Mouse (Mus musculus): ENCODE data around the gene Aff1. TPM values are rescaled to one million over a fixed set of nuclear protein-coding genes. Genes with fewer than 3 reads are reported as not detected.

The Aff1 gene
- polyA plus RNA-seq, 1 experiment from 2014 or later, result 4.3 TPM

DNA sequence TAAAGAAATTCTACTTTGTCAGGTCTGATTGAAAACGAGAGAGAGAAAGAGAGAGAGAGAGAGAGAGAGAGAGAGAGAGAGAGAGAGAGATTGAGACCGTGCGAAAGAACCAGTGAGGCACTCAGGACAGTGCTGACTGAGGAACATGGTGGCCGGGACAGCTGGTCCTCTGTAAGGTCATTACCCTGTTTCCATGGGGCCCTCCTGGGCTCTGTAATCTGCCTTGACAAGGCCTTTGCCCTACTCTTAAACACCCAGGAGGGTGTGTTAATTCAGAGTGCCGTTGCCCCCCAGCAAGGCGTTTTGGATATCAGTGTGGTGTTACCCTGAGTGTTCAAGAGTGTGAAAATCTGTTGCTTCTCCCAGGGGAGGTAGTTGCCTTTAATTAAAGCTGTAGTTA is 88.1 kb downstream of the Aff1 start:
- Histone ChIP-seq H3K9me3 (ENCODE audit: control insufficient read depth, low read length) (no peaks in the 10 kb centered on the region), H3K27ac (replicated peaks) (no peak overlapping the region), H3K27me3 (ENCODE audit: control insufficient read depth, insufficient read depth, low read length) (no peaks in the 10 kb centered on the region), H3K4me2 (replicated peaks; ENCODE audit: low read depth) (no peak overlapping the region), H3K9ac (ENCODE audit: low read length) (no peak overlapping the region), H3K4me1 (replicated peaks; ENCODE audit: control insufficient read depth, insufficient read depth) (peaks cover 9% of the 10 kb centered on the region), H3K36me3 (ENCODE audit: control insufficient read depth, insufficient read depth, low read length) (peaks cover 5% of the 10 kb centered on the region), H3K4me3 (ENCODE audit: low read depth, low read length) (no peak overlapping the region)
- no peak for TF ChIP-seq EP300 (optimal IDR thresholded peaks at IDR 0.05)
- TF ChIP-seq CTCF (IDR thresholded peaks at IDR 0.05; ENCODE audit: low read depth), result no peak
- ATAC-seq (ENCODE audit: low FRiP score, low TSS enrichment) (no peak), DNase-seq (ENCODE audit: low spot score) (no peak)
- 58% methylated on average over 6 of the region's 6 CpGs for WGBS

GRCm38 (mm10) chr5:103780836-103781235 is 88.7 kb downstream of the Aff1 start:
- Histone ChIP-seq H3K4me2 (replicated peaks; ENCODE audit: low read depth) (no peak overlapping the region), H3K9ac (ENCODE audit: low read length) (no peak overlapping the region), H3K9me3 (ENCODE audit: control insufficient read depth, low read length) (no peaks in the 10 kb centered on the region), H3K27me3 (ENCODE audit: control insufficient read depth, insufficient read depth, low read length) (no peaks in the 10 kb centered on the region), H3K36me3 (ENCODE audit: control insufficient read depth, insufficient read depth, low read length) (peaks cover 5% of the 10 kb centered on the region), H3K4me3 (ENCODE audit: low read depth, low read length) (no peak overlapping the region), H3K27ac (replicated peaks) (no peak overlapping the region), H3K4me1 (replicated peaks; ENCODE audit: control insufficient read depth, insufficient read depth) (peaks cover 9% of the 10 kb centered on the region)
- TF ChIP-seq EP300 (optimal IDR thresholded peaks at IDR 0.05) (no peak), CTCF (IDR thresholded peaks at IDR 0.05; ENCODE audit: low read depth) (0 out of 2 replicates have a peak, but pooled peaks have one; percentile 13)
- 81% methylated on average over 6 of the region's 6 CpGs for WGBS
- DNase-seq (ENCODE audit: low spot score) (no peak), ATAC-seq (ENCODE audit: low FRiP score, low TSS enrichment) (no peak)

DNA sequence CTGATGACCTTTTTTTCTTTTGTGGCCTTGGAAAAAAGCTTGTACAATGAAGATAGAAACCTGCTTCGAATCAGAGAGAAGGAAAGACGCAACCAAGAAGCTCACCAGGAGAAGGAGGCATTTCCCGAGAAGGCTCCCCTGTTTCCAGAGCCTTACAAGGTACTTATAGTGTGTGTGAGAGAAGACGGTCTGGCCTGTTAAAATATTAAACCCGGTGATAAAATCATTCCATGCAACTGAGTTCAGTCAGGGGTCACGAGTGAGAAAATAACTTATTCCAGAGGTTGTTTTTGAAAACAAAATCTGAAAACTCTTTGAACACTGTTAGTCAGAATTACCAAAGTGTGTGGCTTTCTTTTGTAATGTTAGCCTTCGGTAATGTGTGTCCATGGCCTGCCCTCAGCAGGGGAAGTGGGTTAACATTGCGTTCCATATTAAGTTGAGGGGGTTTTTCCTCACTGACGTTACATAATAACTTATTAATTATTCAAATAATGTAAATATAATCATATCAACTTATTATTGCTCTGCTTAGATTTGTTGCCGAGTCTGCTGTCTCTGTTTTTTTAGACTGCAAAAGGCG is 91.0 kb downstream of the Aff1 start:
- Histone ChIP-seq H3K4me3 (ENCODE audit: low read depth, low read length) (no peak overlapping the region), H3K4me2 (replicated peaks; ENCODE audit: low read depth) (no peak overlapping the region), H3K9me3 (ENCODE audit: control insufficient read depth, low read length) (no peaks in the 10 kb centered on the region), H3K27me3 (ENCODE audit: control insufficient read depth, insufficient read depth, low read length) (no peaks in the 10 kb centered on the region), H3K36me3 (ENCODE audit: control insufficient read depth, insufficient read depth, low read length) (peaks cover 5% of the 10 kb centered on the region), H3K27ac (replicated peaks) (no peak overlapping the region), H3K9ac (ENCODE audit: low read length) (no peak overlapping the region), H3K4me1 (replicated peaks; ENCODE audit: control insufficient read depth, insufficient read depth) (peaks cover 7% of the 10 kb centered on the region)
- no peak for TF ChIP-seq EP300 (optimal IDR thresholded peaks at IDR 0.05)
- TF ChIP-seq CTCF (IDR thresholded peaks at IDR 0.05; ENCODE audit: low read depth), result no peak
- no peak for ATAC-seq (ENCODE audit: low FRiP score, low TSS enrichment)
- DNase-seq (ENCODE audit: low spot score), result no peak
- 80% methylated on average over 11 of the region's 11 CpGs for WGBS

GRCm38 (mm10) chr5:103786096-103786495 is 93.9 kb downstream of the Aff1 start:
- no peaks in the 10 kb centered on the region for H3K4me1 ChIP-seq (replicated peaks; ENCODE audit: control insufficient read depth, insufficient read depth)
- H3K4me2 ChIP-seq (replicated peaks; ENCODE audit: low read depth), result no peak overlapping the region
- H3K27me3 ChIP-seq (ENCODE audit: control insufficient read depth, insufficient read depth, low read length), result no peaks in the 10 kb centered on the region
- no peak overlapping the region for H3K9ac ChIP-seq (ENCODE audit: low read length)
- no peak overlapping the region for H3K4me3 ChIP-seq (ENCODE audit: low read depth, low read length)
- 69% methylated on average over 10 of the region's 10 CpGs for WGBS
- ATAC-seq (ENCODE audit: low FRiP score, low TSS enrichment), result peak; percentile 66
- H3K9me3 ChIP-seq (ENCODE audit: control insufficient read depth, low read length), result no peaks in the 10 kb centered on the region
- TF ChIP-seq CTCF (IDR thresholded peaks at IDR 0.05; ENCODE audit: low read depth) (no peak), EP300 (optimal IDR thresholded peaks at IDR 0.05) (no peak)
- H3K36me3 ChIP-seq (ENCODE audit: control insufficient read depth, insufficient read depth, low read length), result peaks cover 5% of the 10 kb centered on the region
- peak; percentile 36 for DNase-seq (ENCODE audit: low spot score)
- no peak overlapping the region for H3K27ac ChIP-seq (replicated peaks)

DNA sequence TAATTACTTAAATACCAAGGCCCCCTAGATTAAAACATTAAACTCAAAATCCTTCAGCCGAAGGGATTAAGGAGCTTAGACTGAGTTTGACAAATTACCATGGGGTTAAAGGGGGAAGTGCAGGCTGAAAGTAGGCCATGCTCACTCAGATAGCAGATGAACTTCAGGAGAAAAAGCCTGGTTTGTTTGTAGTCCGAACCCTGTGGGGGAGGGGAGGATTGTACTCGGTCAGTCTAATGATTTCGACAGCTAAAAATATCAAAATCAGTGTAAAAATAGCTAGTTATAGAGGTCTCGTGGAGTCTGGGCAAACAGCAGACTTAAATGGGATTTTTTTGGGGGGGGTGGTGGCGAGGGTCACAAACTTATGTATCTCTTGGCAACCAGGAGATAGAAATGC is 96.3 kb downstream of the Aff1 start:
- H3K27ac ChIP-seq (replicated peaks), result no peak overlapping the region
- WGBS, result 22% methylated on average over 6 of the region's 6 CpGs
- ATAC-seq (ENCODE audit: low FRiP score, low TSS enrichment), result no peak

GRCm38 (mm10) chr5:103788976-103789375 is 96.8 kb downstream of the Aff1 start:
- Histone ChIP-seq H3K27ac (replicated peaks) (peak overlapping the region; percentile 65), H3K9me3 (ENCODE audit: control insufficient read depth, low read length) (no peaks in the 10 kb centered on the region), H3K27me3 (ENCODE audit: control insufficient read depth, insufficient read depth, low read length) (no peaks in the 10 kb centered on the region), H3K9ac (ENCODE audit: low read length) (no peak overlapping the region), H3K36me3 (ENCODE audit: control insufficient read depth, insufficient read depth, low read length) (peaks cover 5% of the 10 kb centered on the region; the same call in 1 of the 2 replicates), H3K4me2 (replicated peaks; ENCODE audit: low read depth) (no peak overlapping the region), H3K4me1 (replicated peaks; ENCODE audit: control insufficient read depth, insufficient read depth) (no peaks in the 10 kb centered on the region), H3K4me3 (ENCODE audit: low read depth, low read length) (no peak overlapping the region)
- 15% methylated on average over 2 of the region's 2 CpGs for WGBS
- ATAC-seq (ENCODE audit: low FRiP score, low TSS enrichment) (peak; percentile 75), DNase-seq (ENCODE audit: low spot score) (peak; percentile 55)
- TF ChIP-seq CTCF (IDR thresholded peaks at IDR 0.05; ENCODE audit: low read depth) (no peak), EP300 (optimal IDR thresholded peaks at IDR 0.05) (no peak)

More for the DNA sequence above, 96.3 kb downstream of the Aff1 start:
- Histone ChIP-seq H3K4me3 (ENCODE audit: low read depth, low read length) (no peak overlapping the region), H3K9me3 (ENCODE audit: control insufficient read depth, low read length) (no peaks in the 10 kb centered on the region), H3K4me2 (replicated peaks; ENCODE audit: low read depth) (no peak overlapping the region), H3K36me3 (ENCODE audit: control insufficient read depth, insufficient read depth, low read length) (peaks cover 7% of the 10 kb centered on the region), H3K27me3 (ENCODE audit: control insufficient read depth, insufficient read depth, low read length) (no peaks in the 10 kb centered on the region), H3K9ac (ENCODE audit: low read length) (no peak overlapping the region), H3K4me1 (replicated peaks; ENCODE audit: control insufficient read depth, insufficient read depth) (no peaks in the 10 kb centered on the region)
- DNase-seq (ENCODE audit: low spot score), result no peak
- no peak for TF ChIP-seq CTCF (IDR thresholded peaks at IDR 0.05; ENCODE audit: low read depth)
- no peak for TF ChIP-seq EP300 (optimal IDR thresholded peaks at IDR 0.05)

All from stomach, postnatal 0 days (tissue).